Mouse (Mus musculus) MEL (cell line): ENCODE data around the gene Krt80. TPM values are rescaled to one million over a fixed set of nuclear protein-coding genes. Genes with fewer than 3 reads are reported as not detected.

ENCODE experiments used
- DNase-seq: peaks from one replicate; pipeline ENCODE4 v3.0.0; 2011; ENCODE audit warnings: low read depth, low spot score
- H3K27ac ChIP-seq: 2 replicates; pipeline ENCODE4 v1.5.1; 2012; ENCODE audit warnings: low read depth, mild to moderate bottlenecking, control low read depth, low read length, moderate library complexity; ENCODE audit not compliant: control insufficient read depth
- H3K27me3 ChIP-seq, 2 experiments: fragments of 150-350 bp in 1 of 2; sonication (generic) in 1 of 2; 2 replicates each; pipeline ENCODE4 v1.6.1; 2012; ENCODE audit warnings: low read length in 2 of 2, mild to moderate bottlenecking in 2 of 2, improper control_type of control experiment in 1 of 2, moderate library complexity in 1 of 2; ENCODE audit not compliant: insufficient read depth in 2 of 2, control insufficient read depth in 1 of 2
- H3K36me3 ChIP-seq, 2 experiments: 2 replicates each; pipeline ENCODE4 v1.6.1; 2012 to 2014; ENCODE audit warnings: low read length in 2 of 2, improper control_type of control experiment in 1 of 2, inconsistent platforms in 1 of 2, mild to moderate bottlenecking in 1 of 2; ENCODE audit not compliant: insufficient read depth in 2 of 2, control insufficient read depth in 1 of 2
- H3K4me1 ChIP-seq, 2 experiments: fragments of 150-350 bp in 1 of 2; sonication (generic) in 1 of 2; 2 replicates each; pipeline ENCODE4 v1.6.1; 2012; ENCODE audit warnings: low read length in 2 of 2, improper control_type of control experiment in 1 of 2, mild to moderate bottlenecking in 1 of 2; ENCODE audit not compliant: insufficient read depth in 2 of 2, control insufficient read depth in 1 of 2
- H3K4me3 ChIP-seq, 2 experiments: fragments of 150-350 bp in 1 of 2; sonication (generic) in 1 of 2; 2 replicates each; pipeline ENCODE4 v1.5.1; 2012; ENCODE audit warnings: low read depth in 2 of 2, low read length in 2 of 2, mild to moderate bottlenecking in 2 of 2, moderate library complexity in 2 of 2, control low read depth in 1 of 2, improper control_type of control experiment in 1 of 2; ENCODE audit not compliant: control insufficient read depth in 1 of 2, insufficient read depth in 1 of 2
- H3K79me2 ChIP-seq: 2 replicates; pipeline ENCODE4 v1.6.1; 2012; ENCODE audit warnings: mild to moderate bottlenecking, low read length, moderate library complexity; ENCODE audit not compliant: control insufficient read depth, poor library complexity, insufficient read depth
- H3K9ac ChIP-seq: 2 replicates; pipeline ENCODE4 v1.6.1; 2012; ENCODE audit warnings: low read depth, mild to moderate bottlenecking, control low read depth, low read length, moderate library complexity; ENCODE audit not compliant: control insufficient read depth, poor library complexity, severe bottlenecking
- H3K9me3 ChIP-seq: fragments of 150-350 bp; sonication (generic); replicated peaks from 2 replicates; pipeline ENCODE4 v1.6.1; 2012; ENCODE audit warnings: mild to moderate bottlenecking, low read length, improper control_type of control experiment, moderate library complexity; ENCODE audit not compliant: insufficient read depth
- BHLHE40 ChIP-seq: IDR thresholded peaks from 2 replicates; pipeline ENCODE4 v1.6.1; 2012; ENCODE audit warnings: low read depth, mild to moderate bottlenecking, inconsistent platforms, low read length, improper control_type of control experiment, borderline replicate concordance
- E2F4 ChIP-seq: IDR thresholded peaks from 2 replicates; pipeline ENCODE4 v1.6.1; 2011; ENCODE audit warnings: low read depth, low read length, improper control_type of control experiment, borderline replicate concordance
- ELF1 ChIP-seq: IDR thresholded peaks from 2 replicates; pipeline ENCODE4 v1.6.1; 2014; ENCODE audit warnings: low read depth, mild to moderate bottlenecking, inconsistent platforms, low read length, improper control_type of control experiment, moderate library complexity
- HCFC1 ChIP-seq: IDR thresholded peaks from 2 replicates; pipeline ENCODE4 v1.6.1; 2012; ENCODE audit warnings: low read depth, mild to moderate bottlenecking, inconsistent platforms, low read length, improper control_type of control experiment, moderate library complexity
- JUND ChIP-seq: IDR thresholded peaks from 2 replicates; pipeline ENCODE4 v1.6.1; 2011; ENCODE audit warnings: low read depth, mild to moderate bottlenecking, improper control_type of control experiment, low read length
- KAT2A ChIP-seq: conservative IDR thresholded peaks from 2 replicates; pipeline ENCODE4 v1.6.1; 2012; ENCODE audit warnings: low read depth, low read length, improper control_type of control experiment, inconsistent platforms
- MAX ChIP-seq: IDR thresholded peaks from 2 replicates; pipeline ENCODE4 v1.6.1; 2011; ENCODE audit warnings: low read length, improper control_type of control experiment
- MEF2A ChIP-seq: IDR thresholded peaks from 2 replicates; pipeline ENCODE4 v1.6.1; 2014; ENCODE audit warnings: low read depth, mild to moderate bottlenecking, inconsistent platforms, low read length, improper control_type of control experiment; ENCODE audit not compliant: poor library complexity, insufficient replicate concordance, severe bottlenecking; ENCODE audit errors: extremely low read depth
- MXI1 ChIP-seq: IDR thresholded peaks from 2 replicates; pipeline ENCODE4 v1.6.1; 2011; ENCODE audit warnings: mild to moderate bottlenecking, low read depth, low read length, improper control_type of control experiment
- MYB ChIP-seq: IDR thresholded peaks from 2 replicates; pipeline ENCODE4 v1.6.1; 2011; ENCODE audit warnings: mild to moderate bottlenecking, low read depth, low read length, improper control_type of control experiment
- POLR2AphosphoS5 ChIP-seq: IDR thresholded peaks from 2 replicates; pipeline ENCODE4 v1.6.1; 2012; ENCODE audit warnings: low read depth, borderline replicate concordance, mild to moderate bottlenecking, inconsistent platforms, low read length, moderate library complexity, mixed read lengths
- RCOR1 ChIP-seq: IDR thresholded peaks from 2 replicates; pipeline ENCODE4 v1.6.1; 2012; ENCODE audit warnings: low read depth, mild to moderate bottlenecking, inconsistent platforms, low read length, improper control_type of control experiment
- SIN3A ChIP-seq: IDR thresholded peaks from 2 replicates; pipeline ENCODE4 v1.6.1; 2012; ENCODE audit warnings: low read length, improper control_type of control experiment, inconsistent platforms
- SMC3 ChIP-seq: IDR thresholded peaks from 2 replicates; pipeline ENCODE4 v1.6.1; 2011; ENCODE audit warnings: low read depth, low read length, improper control_type of control experiment
- TBP ChIP-seq: IDR thresholded peaks from 2 replicates; pipeline ENCODE4 v1.8.0; 2011; ENCODE audit warnings: low read depth, low read length, improper control_type of control experiment
- UBTF ChIP-seq: IDR thresholded peaks from 2 replicates; pipeline ENCODE4 v1.6.1; 2012; ENCODE audit warnings: low read depth, mild to moderate bottlenecking, inconsistent platforms, low read length, improper control_type of control experiment, moderate library complexity, borderline replicate concordance; ENCODE audit not compliant: insufficient read depth
- ZKSCAN1 ChIP-seq: IDR thresholded peaks from 2 replicates; pipeline ENCODE4 v1.6.1; 2012; ENCODE audit warnings: low read depth, mild to moderate bottlenecking, inconsistent platforms, low read length, improper control_type of control experiment, moderate library complexity
- polyA plus RNA-seq, 2 experiments: library from polyadenylated mRNA; stranded (reverse) in 1 of 2; unstranded in 1 of 2; fragments of >175 nt in 1 of 2; fragments of >200 nt in 1 of 2; gene quantifications; 2 replicates each; pipeline versions ENCODE4 v1.2.1 to v1.2.4; 2012; ENCODE audit warnings: low replicate concordance in 2 of 2, low read depth in 1 of 2; ENCODE audit not compliant: insufficient read length in 2 of 2, insufficient read depth in 1 of 2, missing spikeins in 1 of 2
- total RNA-seq: library from RNA; depleted of rRNA; stranded (reverse); fragments of 300-350 nt; gene quantifications from 2 replicates; pipeline ENCODE4 v1.2.3, GENCODE M21; 2012

The Krt80 gene
- total and polyA plus RNA-seq, 3 experiments, result not detected

GRCm38 (mm10) chr15:101364891-101365671 is 4.9 kb downstream of the Krt80 start:
- Histone ChIP-seq H3K27ac (no peak overlapping the region), H3K4me3 (no peak overlapping the region), H3K79me2 (no peaks in the 10 kb centered on the region), H3K9ac (no peak overlapping the region), H3K9me3 (no peaks in the 10 kb centered on the region), H3K27me3 (no peaks in the 10 kb centered on the region), H3K4me1 (no peaks in the 10 kb centered on the region), H3K36me3 (no peaks in the 10 kb centered on the region)
- TF ChIP-seq JUND (no peak), MYB (no peak), MEF2A (no peak)
- no peak for DNase-seq

GRCm38 (mm10) chr15:101364425-101364824 is 5.5 kb downstream of the Krt80 start:
- no peaks in the 10 kb centered on the region for H3K27me3 ChIP-seq
- no peak for DNase-seq
- TF ChIP-seq HCFC1 (no peak), JUND (no peak), MEF2A (no peak), SMC3 (no peak), E2F4 (no peak), BHLHE40 (no peak), SIN3A (no peak), RCOR1 (no peak), TBP (no peak), ZKSCAN1 (no peak), ELF1 (no peak), KAT2A (no peak), MAX (no peak), MXI1 (no peak), UBTF (no peak), POLR2AphosphoS5 (no peak)
- TF ChIP-seq, all 39 proteins: peak for 0

More at GRCm38 (mm10) chr15:101364425-101364824, 5.5 kb downstream of the Krt80 start:
- Histone ChIP-seq H3K4me3 (no peak overlapping the region), H3K4me1 (no peaks in the 10 kb centered on the region), H3K36me3 (no peaks in the 10 kb centered on the region), H3K9me3 (no peaks in the 10 kb centered on the region), H3K79me2 (no peaks in the 10 kb centered on the region), H3K9ac (no peak overlapping the region), H3K27ac (no peak overlapping the region)
